Mouse (Mus musculus) lung, postnatal 0 days (tissue): ENCODE measurements at regions not wholly inside any gene's neighbourhood (a gene's known extent, or its start where the extent isn't known, plus 50 kb on each side); places are given as distances from the start of the nearest gene placed in this dataset.

Experiments
- CTCF ChIP-seq: IDR thresholded peaks from 2 replicates; pipeline ENCODE4 v1.5.1; 2016; ENCODE audit warnings: antibody characterized with exemption, mild to moderate bottlenecking
- EP300 ChIP-seq: IDR thresholded peaks from 2 replicates; pipeline ENCODE4 v1.6.1; 2016; ENCODE audit warnings: antibody characterized with exemption, mild to moderate bottlenecking, control low read depth

DNA sequence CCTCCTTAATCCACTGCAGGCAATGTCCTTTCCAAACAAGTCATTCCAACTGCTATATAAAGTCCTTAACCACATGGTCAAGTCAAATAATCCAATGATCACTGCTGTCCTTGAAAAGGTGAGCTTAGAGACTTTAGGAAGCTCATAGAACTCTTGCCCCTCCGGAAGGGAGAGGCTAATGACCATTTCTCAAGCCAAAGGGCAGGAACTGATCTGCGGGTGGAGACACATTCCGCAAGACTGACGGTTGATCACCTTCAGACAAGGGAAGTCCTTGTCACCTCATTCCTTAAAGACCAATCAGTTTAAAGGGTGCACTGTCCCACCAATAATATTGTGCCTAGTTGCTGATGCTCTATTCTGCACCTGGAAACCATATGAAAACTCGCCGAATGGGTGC is 96.4 kb upstream of the Id4 start:
- TF ChIP-seq CTCF: no peak
- TF ChIP-seq EP300: no peak
